Mouse (Mus musculus) liver (tissue): ENCODE measurements at regions not wholly inside any gene's neighbourhood (a gene's known extent, or its start where the extent isn't known, plus 50 kb on each side); places are given as distances from the start of the nearest gene placed in this dataset.

Source experiments
- DNase-seq: peaks from one replicate; pipeline ENCODE4 v3.0.0-alpha.2; 2020; ENCODE audit warnings: mixed read lengths

GRCm38 (mm10) chr10:44819361-44819760 is 247.6 kb upstream of the Prep start:
- DNase-seq = no peak

- no peak for DNase-seq
Measured at GRCm38 (mm10) chr10:44818615-44819014, 248.4 kb upstream of the Prep start.

DNA sequence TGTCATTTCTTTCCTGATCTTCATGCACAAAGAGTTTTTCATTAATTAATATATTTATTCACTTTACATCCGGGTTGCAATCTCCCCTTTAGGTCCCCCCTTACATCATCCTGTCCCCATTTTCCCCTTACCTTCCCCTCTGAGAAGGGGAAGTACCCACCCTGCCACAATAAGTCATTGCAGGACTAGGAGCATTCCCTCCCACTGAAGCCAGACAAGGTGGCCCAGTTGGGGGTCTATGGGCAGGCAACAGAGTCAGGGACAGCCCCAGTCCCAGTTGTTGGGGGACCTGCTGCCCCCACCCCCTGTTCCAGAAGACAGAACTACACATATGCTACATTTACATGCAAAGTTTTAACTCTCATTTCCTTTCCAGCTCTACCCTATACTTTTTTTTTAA is 267.9 kb upstream of the Prdm1 start:
- DNase-seq = no peak

DNA sequence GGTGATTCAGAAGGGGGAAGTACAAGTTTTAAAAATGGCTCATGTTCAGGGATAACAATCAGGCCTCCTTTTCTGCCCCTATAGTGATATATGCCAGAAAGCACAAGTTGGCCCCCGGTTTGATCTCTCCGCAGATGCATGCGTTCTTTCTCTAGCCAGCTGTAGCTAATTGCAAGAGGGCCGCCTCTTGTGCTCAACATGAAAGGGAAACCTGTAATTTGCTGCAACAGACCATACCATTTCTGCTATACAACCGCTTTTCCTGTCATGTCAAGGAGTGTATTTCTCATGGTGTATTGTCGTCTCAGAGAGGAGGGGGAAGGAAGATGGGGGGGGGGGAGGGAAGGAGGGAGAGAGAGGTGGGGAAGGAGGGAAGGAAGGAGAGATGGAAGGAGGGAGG is 257.1 kb upstream of the Prdm1 start:
- no peak for DNase-seq

DNA sequence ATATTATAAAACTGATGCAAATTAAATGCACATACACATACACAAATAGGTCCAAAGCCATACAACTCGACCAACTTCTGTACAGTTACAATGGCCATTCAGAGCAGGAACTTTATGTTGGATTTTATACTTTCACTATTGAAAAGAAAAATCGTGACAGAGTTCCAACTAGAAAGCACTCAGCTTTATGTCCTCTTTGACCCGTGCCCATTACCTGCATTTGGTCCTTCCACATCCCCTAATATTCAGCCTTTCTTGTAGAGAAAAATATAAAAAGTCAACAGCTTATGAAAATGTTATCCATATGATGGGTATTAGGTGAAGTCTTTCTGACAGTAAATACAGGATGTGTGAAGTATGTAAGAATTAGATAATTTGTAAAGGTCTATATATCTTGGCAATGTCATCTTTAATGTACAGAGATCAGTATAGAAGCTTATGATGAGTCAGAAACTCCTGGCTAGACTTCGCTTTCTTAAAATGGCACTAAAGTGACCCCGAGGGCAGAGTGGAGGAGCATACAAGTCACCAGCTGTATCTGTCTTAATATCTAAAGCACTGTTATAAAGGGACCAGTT is 252.2 kb upstream of the Prdm1 start:
- no peak for DNase-seq

DNA sequence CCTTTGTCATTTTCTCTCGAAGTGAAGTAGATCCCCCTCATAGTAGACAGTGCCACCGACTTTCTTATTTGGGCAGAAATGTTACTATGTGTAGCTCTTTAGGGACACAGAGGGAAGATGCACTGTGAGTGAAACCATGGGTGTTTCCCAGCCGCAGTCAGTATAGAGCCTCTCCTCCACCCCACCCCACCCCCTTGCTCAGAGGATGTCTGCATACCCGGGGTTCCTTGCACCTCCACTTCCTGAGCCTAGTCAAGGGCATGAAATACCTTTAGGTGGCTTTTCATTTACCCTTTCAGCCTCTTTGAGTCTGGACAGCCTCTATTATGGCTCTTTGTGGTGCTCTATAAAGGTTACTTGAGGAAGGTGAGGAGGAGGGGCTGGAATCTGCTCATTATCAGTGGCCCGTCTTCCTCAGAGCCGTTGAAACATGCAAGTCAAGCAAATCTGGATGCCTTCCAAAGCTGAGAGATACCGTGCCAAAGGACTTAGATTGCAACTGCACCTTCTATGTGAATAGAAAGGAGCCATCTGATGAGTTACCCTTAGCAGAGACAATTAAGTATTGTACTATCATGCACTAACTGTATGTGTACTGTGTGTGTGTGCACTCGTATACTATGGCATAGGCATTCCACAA is 251.4 kb upstream of the Prdm1 start:
- no peak for DNase-seq

- no peak for DNase-seq
Measured at GRCm38 (mm10) chr10:44777214-44777613, 248.9 kb upstream of the Prdm1 start.

- DNase-seq = no peak
Measured at GRCm38 (mm10) chr10:44776175-44776574, 247.9 kb upstream of the Prdm1 start.

- no peak for DNase-seq
Measured at GRCm38 (mm10) chr10:44765527-44765926, 237.2 kb upstream of the Prdm1 start.

GRCm38 (mm10) chr10:44763102-44763501 is 234.8 kb upstream of the Prdm1 start:
- DNase-seq = no peak

- no peak for DNase-seq
Measured at GRCm38 (mm10) chr10:44762068-44762467, 233.8 kb upstream of the Prdm1 start.

DNA sequence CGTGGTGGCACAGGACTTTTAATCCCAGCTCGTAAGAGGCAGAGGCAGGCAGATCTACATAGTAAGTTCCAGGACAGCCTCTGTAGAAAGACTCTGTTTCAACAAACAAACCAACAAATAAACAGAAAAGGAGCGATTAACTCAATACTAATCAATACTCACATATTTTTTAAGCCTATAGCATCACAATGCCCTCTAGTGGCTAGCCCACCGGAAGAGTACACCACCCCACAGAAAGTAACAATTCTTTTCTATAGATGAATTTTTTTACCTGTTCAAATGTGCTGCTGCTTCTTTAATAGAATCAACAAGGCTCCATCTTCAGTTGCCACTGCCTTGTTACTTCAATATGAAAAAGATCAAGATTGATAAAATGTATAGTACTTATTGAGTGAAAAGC is 233.0 kb upstream of the Prdm1 start:
- DNase-seq = no peak

GRCm38 (mm10) chr10:44755355-44755957 is 227.2 kb upstream of the Prdm1 start:
- no peak for DNase-seq

GRCm38 (mm10) chr10:44754930-44755329 is 226.6 kb upstream of the Prdm1 start:
- no peak for DNase-seq

GRCm38 (mm10) chr10:44752719-44753390 is 224.6 kb upstream of the Prdm1 start:
- no peak for DNase-seq

- DNase-seq = no peak
Measured at GRCm38 (mm10) chr10:44751061-44751460, 222.8 kb upstream of the Prdm1 start.

- DNase-seq = no peak
Measured at GRCm38 (mm10) chr10:44749206-44749605, 220.9 kb upstream of the Prdm1 start.

DNA sequence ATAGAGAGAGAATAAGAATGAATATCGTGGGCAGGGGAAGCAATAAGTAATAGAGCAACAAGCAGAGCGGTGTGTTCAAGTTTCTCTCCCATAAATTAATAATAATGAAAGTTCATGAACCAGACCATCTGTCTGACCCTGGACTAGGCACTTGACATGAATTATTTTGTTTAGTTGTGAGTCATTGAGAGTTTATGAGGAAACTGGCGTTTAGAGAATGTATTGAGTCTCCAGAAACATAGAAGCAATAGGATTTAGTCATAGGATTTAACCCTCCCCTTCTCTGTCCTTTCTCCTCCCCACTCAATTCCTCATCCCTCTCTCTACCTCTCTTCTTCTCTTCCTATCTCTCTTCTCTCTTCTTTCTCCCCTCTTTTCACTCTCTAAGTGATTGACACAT is 219.1 kb upstream of the Prdm1 start:
- DNase-seq = no peak

DNA sequence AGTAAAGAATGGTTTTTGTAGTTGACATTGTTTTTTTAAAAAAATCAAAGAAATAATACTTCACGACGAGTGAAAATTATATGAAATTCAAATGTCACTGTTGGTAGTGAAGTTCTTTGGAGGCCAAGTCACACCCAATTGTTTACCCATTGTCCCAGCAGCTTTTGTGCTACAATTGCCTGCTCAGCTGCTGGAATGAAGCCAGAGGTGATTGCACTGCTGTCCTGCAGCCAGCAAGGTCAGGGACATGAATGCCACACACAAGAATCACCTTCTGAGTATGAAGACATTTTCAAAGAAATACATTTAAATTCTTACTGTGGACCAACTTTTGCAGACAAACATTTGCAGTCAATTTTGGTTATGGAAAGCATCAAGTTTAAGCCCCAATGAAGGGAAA is 215.9 kb upstream of the Prdm1 start:
- no peak for DNase-seq

DNA sequence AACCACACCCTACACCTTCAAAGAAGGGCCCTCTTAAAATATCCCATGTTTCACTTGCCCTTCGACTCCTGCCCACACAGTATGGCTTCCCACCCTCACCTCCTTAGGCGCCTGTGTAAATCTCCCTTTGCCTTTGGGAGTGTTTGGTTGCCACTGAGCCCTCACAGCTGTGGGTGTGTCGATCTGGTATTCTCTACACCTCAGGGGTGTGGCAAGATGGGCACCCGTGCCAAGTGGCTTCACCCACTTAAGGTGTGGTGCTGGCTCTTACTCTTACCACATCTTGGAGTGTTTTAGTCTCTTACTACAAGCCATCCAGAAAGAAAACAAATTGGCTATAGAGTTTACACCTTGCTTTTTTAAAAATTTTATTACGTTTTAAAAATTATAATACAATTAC is 205.3 kb upstream of the Prdm1 start:
- no peak for DNase-seq

- DNase-seq = no peak
Measured at GRCm38 (mm10) chr10:44730721-44731120, 202.4 kb upstream of the Prdm1 start.

- DNase-seq = no peak
Measured at GRCm38 (mm10) chr10:44728963-44729362, 200.7 kb upstream of the Prdm1 start.

DNA sequence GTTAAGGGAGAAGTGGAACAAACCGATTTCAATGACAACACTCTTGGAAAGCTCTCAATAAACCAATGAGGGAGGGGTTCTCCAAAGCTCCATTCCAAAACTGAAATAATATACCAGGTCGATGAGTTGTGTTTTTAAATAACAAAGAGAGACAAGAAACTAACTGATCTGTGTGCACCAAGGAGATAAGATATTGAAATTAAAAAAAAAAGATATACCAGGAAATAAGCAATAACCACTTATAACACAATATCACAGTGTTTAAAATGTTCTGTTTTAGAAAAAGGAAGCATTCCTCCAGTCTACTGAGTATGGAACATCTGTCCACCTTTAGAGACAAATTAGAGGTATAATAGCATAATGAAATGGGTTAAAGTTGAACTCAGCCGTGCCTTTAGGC is 196.3 kb upstream of the Prdm1 start:
- no peak for DNase-seq

GRCm38 (mm10) chr10:44723845-44724244 is 195.5 kb upstream of the Prdm1 start:
- DNase-seq = no peak
